ENCODE assay signal across 9 mouse cellular contexts in genomic region chr10:39541451-39541874, GRCm38 (mm10).
DNase-seq lines count a peak whose midpoint lies in the region; ATAC-seq and TF ChIP-seq lines count a peak whose summit lies in the region.
"Had no signal": no experiment of that assay in that cellular context is flagged by ENCODE, and none has a peak within 500 bp of the region (broad histone marks: within the 10 kb centered on the region; RNA-seq: fewer than 3 reads in every experiment).

No protein-coding gene starts in this region.

- peak overlapping the region; percentile 48; the same call in 1 of the 2 replicates for H3K9ac ChIP-seq in lung, embryonic 16.5 days (ENCODE audit: low read length)
- H3K9ac ChIP-seq in intestine, embryonic 14.5 days (ENCODE audit: low read length), result 0 out of 2 replicates have a peak overlapping the region, but pooled peaks have one; percentile 3
- H3K9ac ChIP-seq: liver, embryonic 12.5 days had no signal

- TF ChIP-seq POLR2A in olfactory bulb, adult 2 months (IDR thresholded peaks at IDR 0.05; ENCODE audit: insufficient read depth, low read depth, low read length), result no peak

- DNase-seq in cerebellum, postnatal 10 days, result peak; percentile 28 to 30
- DNase-seq in cerebellum, adult 9-10 months, result no peak
- no peak for DNase-seq in lung, postnatal 14 days
- DNase-seq in intestine, embryonic 14.5 days (ENCODE audit: low spot score), result no peak
- DNase-seq in adipocyte (ENCODE audit: low spot score), result no peak
- DNase-seq in left cerebral cortex, adult 18-20 months (ENCODE audit: low spot score in 2 of 2), result no peak

- no peak for TF ChIP-seq CTCF in olfactory bulb, adult 2 months (IDR thresholded peaks at IDR 0.05; ENCODE audit: insufficient read depth, low read depth, low read length)

- no peaks in the 10 kb centered on the region for H3K27me3 ChIP-seq in lung, embryonic 16.5 days (ENCODE audit: control insufficient read depth, insufficient read depth, low read depth, low read length)
- no peaks in the 10 kb centered on the region for H3K27me3 ChIP-seq in intestine, embryonic 14.5 days (replicated peaks; ENCODE audit: control insufficient read depth, insufficient read depth, low read length)
- H3K27me3 ChIP-seq: liver, embryonic 12.5 days had no signal

- H3K4me2 ChIP-seq in lung, embryonic 16.5 days (ENCODE audit: low read depth, low read length), result no peak overlapping the region
- no peak overlapping the region for H3K4me2 ChIP-seq in intestine, embryonic 14.5 days (ENCODE audit: low read length)
- H3K4me2 ChIP-seq: liver, embryonic 12.5 days had no signal

- WGBS in lung, embryonic 16.5 days, result 51% methylated on average over 6 of the region's 6 CpGs
- WGBS in intestine, embryonic 14.5 days, result 45% methylated on average over 6 of the region's 6 CpGs
- 23% methylated on average over 6 of the region's 6 CpGs for WGBS in olfactory bulb, adult 2 months

- no peaks in the 10 kb centered on the region for H3K9me3 ChIP-seq in lung, embryonic 16.5 days (ENCODE audit: control insufficient read depth, low read length)
- no peaks in the 10 kb centered on the region for H3K9me3 ChIP-seq in intestine, embryonic 14.5 days (ENCODE audit: control insufficient read depth, low read length)
- H3K9me3 ChIP-seq: liver, embryonic 12.5 days had no signal

- H3K4me1 ChIP-seq in lung, embryonic 16.5 days (replicated peaks; ENCODE audit: control insufficient read depth, insufficient read depth, low read length), result peaks cover 59% of the 10 kb centered on the region
- H3K4me1 ChIP-seq in intestine, embryonic 14.5 days (replicated peaks; ENCODE audit: control insufficient read depth, insufficient read depth, low read length), result peaks cover 38% of the 10 kb centered on the region
- peaks cover 41% of the 10 kb centered on the region for H3K4me1 ChIP-seq in olfactory bulb, adult 2 months (ENCODE audit: control insufficient read depth, insufficient read depth, low read length)

- H3K4me3 ChIP-seq in lung, embryonic 16.5 days (ENCODE audit: low read length), result no peak overlapping the region
- H3K4me3 ChIP-seq in intestine, embryonic 14.5 days (ENCODE audit: low read depth, low read length), result no peak overlapping the region
- H3K4me3 ChIP-seq in olfactory bulb, adult 2 months (ENCODE audit: insufficient read depth, low read depth, low read length), result no peak overlapping the region
- H3K4me3 ChIP-seq: liver, embryonic 12.5 days had no signal

- H3K36me3 ChIP-seq in lung, embryonic 16.5 days (ENCODE audit: control insufficient read depth, insufficient read depth, low read length), result no peaks in the 10 kb centered on the region
- peaks cover 19% of the 10 kb centered on the region; the same call in 1 of the 2 replicates for H3K36me3 ChIP-seq in intestine, embryonic 14.5 days (ENCODE audit: control insufficient read depth, insufficient read depth, low read length)

- H3K27ac ChIP-seq in lung, embryonic 16.5 days (ENCODE audit: low read length), result peak overlapping the region; percentile 71
- peak overlapping the region; percentile 72 for H3K27ac ChIP-seq in intestine, embryonic 14.5 days (ENCODE audit: low read depth)
- H3K27ac ChIP-seq in olfactory bulb, adult 2 months (ENCODE audit: insufficient read depth, low read depth, low read length), result peak overlapping the region; percentile 88
- H3K27ac ChIP-seq: liver, embryonic 12.5 days had no signal

- no peak; the same call in 1 of the 2 replicates for ATAC-seq in lung, embryonic 16.5 days (ENCODE audit: low read depth)
- no peak for ATAC-seq in intestine, embryonic 14.5 days (replicated peaks; ENCODE audit: low FRiP score, low TSS enrichment, low read depth)
- ATAC-seq: liver, embryonic 12.5 days had no signal

Comparison
In these comparisons a context has a peak if more than half of its experiments do, and no peak if none do; other contexts are left out.
1. DNase-seq: peak in cerebellum, postnatal 10 days (2 of 2); none in cerebellum, adult 9-10 months (single experiment), lung, postnatal 14 days (single experiment), intestine, embryonic 14.5 days (single experiment), adipocyte (single experiment) and left cerebral cortex, adult 18-20 months (0 of 2).
2. Peak in every context shown above with its lines, with median percentiles within 50 percentile points of each other: H3K27ac ChIP-seq.